Mouse (Mus musculus) liver, embryonic 14.5 days (tissue): ENCODE measurements around the gene Mink1.

ENCODE experiments used
- CTCF ChIP-seq: IDR thresholded peaks from 2 replicates; pipeline ENCODE4 v1.5.1; 2016; ENCODE audit warnings: antibody characterized with exemption, low read depth, control low read depth
- EP300 ChIP-seq: IDR thresholded peaks from 2 replicates; pipeline ENCODE4 v1.6.1; 2016; ENCODE audit warnings: antibody characterized with exemption, low read depth

GRCm38 (mm10) chr11:70647716-70648420 is 85.2 kb downstream of the Mink1 start:
- TF ChIP-seq CTCF (no peak), EP300 (no peak)
